Mouse (Mus musculus) kidney, postnatal 25 days (tissue): Measurements from ENCODE around the gene Kprp.
"Not testable (repeated sequence)": the region's sequence is repeated elsewhere in the genome, so short reads cannot be mapped to it uniquely, and the experiment has no call there.

Experiments used
- DNase-seq, 2 experiments: peaks; one replicate each; pipeline ENCODE4 v3.0.0; 2021; ENCODE audit warnings: mixed read lengths in 2 of 2

The Kprp gene

GRCm38 (mm10) chr3:92827108-92827507 lies at the start of gene Kprp:
TSS of gene Kprp (minus strand) at chr3:92827247.
- DNase-seq = no peak

GRCm38 (mm10) chr3:92874180-92874579 lies 47.1 kb upstream of the Kprp start:
- no peak for DNase-seq

- DNase-seq = no peak
Observed at GRCm38 (mm10) chr3:92870116-92870515, 43.1 kb upstream of the Kprp start, which contains the start of gene 2310050C09Rik. TSS of gene 2310050C09Rik (minus strand) at chr3:92870216.

- DNase-seq = no peak
Observed at GRCm38 (mm10) chr3:92851186-92851585, 24.1 kb upstream of the Kprp start, which contains the start of gene Lce1l. TSS of gene Lce1l (minus strand) at chr3:92851286.

GRCm38 (mm10) chr3:92825808-92826207 lies 1.2 kb downstream of the Kprp start:
- DNase-seq = no peak

- not testable (repeated sequence) for DNase-seq
Observed at GRCm38 (mm10) chr3:92816036-92816435, 11.0 kb downstream of the Kprp start.

- no peak for DNase-seq
Observed at GRCm38 (mm10) chr3:92815581-92815980, 11.5 kb downstream of the Kprp start.

- no peak for DNase-seq
Observed at GRCm38 (mm10) chr3:92807791-92808190, 19.3 kb downstream of the Kprp start, which contains the start of gene Lce1k. TSS of gene Lce1k (minus strand) at chr3:92807891.

GRCm38 (mm10) chr3:92790414-92790813 lies 36.6 kb downstream of the Kprp start, which contains the start of gene Lce1j:
TSS of gene Lce1j (minus strand) at chr3:92790514.
- no peak for DNase-seq

GRCm38 (mm10) chr3:92778799-92779198 lies 48.2 kb downstream of the Kprp start, which contains the start of gene Lce1i:
TSS of gene Lce1i (minus strand) at chr3:92778899.
- DNase-seq = no peak
